Mouse (Mus musculus): Measurements from ENCODE around the gene Nfia. TPM values are rescaled to one million over a fixed set of nuclear protein-coding genes. Genes with fewer than 3 reads are reported as not detected.

The Nfia gene
- polyA plus RNA-seq, 1 experiment, result 41.2 TPM

DNA sequence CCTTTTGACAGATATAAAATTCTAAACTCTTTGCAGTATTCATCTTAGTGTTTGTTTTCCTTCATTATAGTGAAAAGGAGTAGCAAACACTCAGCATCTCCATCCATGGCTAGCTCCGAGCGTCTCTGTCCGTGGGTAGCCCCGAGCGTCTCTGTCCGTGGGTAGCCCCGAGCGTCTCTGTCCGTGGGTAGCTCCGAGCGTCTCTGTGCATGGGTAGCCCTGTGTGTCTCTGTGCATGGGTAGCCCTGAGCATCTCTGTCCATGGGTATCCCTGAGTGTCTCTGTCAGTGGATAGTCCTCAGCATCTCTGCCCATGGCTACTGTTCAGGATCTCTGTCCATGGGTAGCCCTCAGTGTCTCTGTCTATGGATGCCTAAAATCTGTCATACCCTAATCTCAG lies 140.0 kb downstream of the Nfia start:
- no peak for TF ChIP-seq POLR2A (IDR thresholded peaks at IDR 0.05; ENCODE audit: borderline replicate concordance, insufficient read depth, low read length)
- no peak for TF ChIP-seq CTCF (IDR thresholded peaks at IDR 0.05; ENCODE audit: borderline replicate concordance, insufficient read depth, low read depth, low read length)
- WGBS, result 86% methylated on average over 11 of the region's 11 CpGs
- Histone ChIP-seq H3K27ac (ENCODE audit: insufficient read depth, low read length) (peak overlapping the region; percentile 61; the same call in 1 of the 2 replicates), H3K4me1 (ENCODE audit: control insufficient read depth, insufficient read depth, low read length) (peaks cover 31% of the 10 kb centered on the region), H3K27me3 (ENCODE audit: control insufficient read depth, insufficient read depth, low read length) (no peaks in the 10 kb centered on the region), H3K4me3 (replicated peaks; ENCODE audit: insufficient read depth, low read depth, low read length) (no peak overlapping the region)
- DNase-seq, result peak in 1 of 2 experiments; percentile 37

DNA sequence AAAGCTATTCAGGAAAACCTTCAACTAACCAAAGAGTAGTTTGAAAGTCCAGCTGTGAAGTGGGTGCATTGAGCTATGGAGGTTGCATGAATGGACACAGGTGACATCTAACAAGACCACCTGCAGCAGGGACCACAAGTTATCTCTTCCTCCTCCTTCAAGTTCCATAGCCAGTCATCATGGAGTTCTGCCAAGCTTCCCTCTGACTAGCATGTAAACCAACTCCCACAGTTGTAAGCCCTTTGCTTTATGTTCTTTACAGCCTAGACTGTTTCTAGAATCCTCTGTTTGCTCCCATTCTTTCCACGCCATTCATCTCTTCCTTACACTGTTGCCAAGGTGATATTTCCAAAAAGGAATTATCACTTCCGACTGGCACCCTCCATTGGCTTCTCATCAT lies 141.8 kb downstream of the Nfia start:
- Histone ChIP-seq H3K27ac (ENCODE audit: insufficient read depth, low read length) (peak overlapping the region; percentile 11; the same call in 1 of the 2 replicates), H3K27me3 (ENCODE audit: control insufficient read depth, insufficient read depth, low read length) (no peaks in the 10 kb centered on the region), H3K4me3 (replicated peaks; ENCODE audit: insufficient read depth, low read depth, low read length) (no peak overlapping the region), H3K4me1 (ENCODE audit: control insufficient read depth, insufficient read depth, low read length) (peaks cover 29% of the 10 kb centered on the region)
- DNase-seq, result peak in 1 of 2 experiments; percentile 25
- WGBS, result 42% methylated on average over 2 of the region's 2 CpGs
- TF ChIP-seq CTCF (IDR thresholded peaks at IDR 0.05; ENCODE audit: borderline replicate concordance, insufficient read depth, low read depth, low read length), result no peak
- no peak for TF ChIP-seq POLR2A (IDR thresholded peaks at IDR 0.05; ENCODE audit: borderline replicate concordance, insufficient read depth, low read length)

DNA sequence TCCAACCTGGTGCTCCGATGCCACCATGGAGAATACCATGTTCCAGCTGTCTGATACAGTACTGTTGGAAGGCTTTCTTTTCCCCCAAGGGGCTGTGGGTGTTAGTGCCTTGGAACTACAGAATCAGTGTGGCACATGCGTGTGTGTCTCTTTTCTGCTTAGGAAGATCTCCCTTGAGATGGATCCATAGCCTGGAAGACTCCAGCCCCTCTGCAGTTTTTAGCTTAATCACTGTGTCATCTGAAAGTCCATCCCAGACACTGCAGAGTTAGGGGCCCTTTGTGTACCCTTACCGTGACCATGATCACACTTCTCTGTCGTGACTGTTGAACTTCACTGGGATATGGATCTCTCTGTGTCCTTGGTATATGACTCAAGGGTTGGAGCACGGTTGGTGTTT lies 142.2 kb downstream of the Nfia start:
- Histone ChIP-seq H3K4me1 (ENCODE audit: control insufficient read depth, insufficient read depth, low read length) (peaks cover 29% of the 10 kb centered on the region), H3K27me3 (ENCODE audit: control insufficient read depth, insufficient read depth, low read length) (no peaks in the 10 kb centered on the region), H3K4me3 (replicated peaks; ENCODE audit: insufficient read depth, low read depth, low read length) (no peak overlapping the region), H3K27ac (ENCODE audit: insufficient read depth, low read length) (peak overlapping the region; percentile 11; the same call in 1 of the 2 replicates)
- 74% methylated on average over 5 of the region's 5 CpGs for WGBS
- no peak for DNase-seq
- TF ChIP-seq POLR2A (IDR thresholded peaks at IDR 0.05; ENCODE audit: borderline replicate concordance, insufficient read depth, low read length), result no peak
- TF ChIP-seq CTCF (IDR thresholded peaks at IDR 0.05; ENCODE audit: borderline replicate concordance, insufficient read depth, low read depth, low read length), result no peak

DNA sequence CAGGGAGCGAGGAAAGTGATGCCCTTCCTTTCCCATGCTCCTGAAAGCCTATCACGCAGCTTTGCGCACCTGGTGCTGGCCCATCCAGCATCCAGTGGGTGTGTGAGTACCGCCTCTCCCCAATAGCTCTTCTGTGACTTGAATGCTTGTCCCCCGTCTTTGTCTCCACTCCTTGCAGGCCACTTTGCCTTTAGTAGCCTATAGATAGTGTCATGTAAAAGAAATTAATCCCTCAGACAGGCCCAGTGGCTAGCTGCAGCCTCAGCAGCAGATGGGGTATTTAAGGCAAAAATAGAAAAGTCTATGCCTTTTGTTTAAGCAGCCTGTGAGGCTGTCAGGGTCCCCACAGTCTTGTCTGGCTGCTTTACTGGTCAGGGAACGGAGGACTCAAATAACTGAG lies 145.0 kb downstream of the Nfia start:
- H3K27ac ChIP-seq (ENCODE audit: insufficient read depth, low read length), result no peak overlapping the region; the same call in 1 of the 2 replicates
- TF ChIP-seq CTCF (IDR thresholded peaks at IDR 0.05; ENCODE audit: borderline replicate concordance, insufficient read depth, low read depth, low read length), result no peak
- no peak for TF ChIP-seq POLR2A (IDR thresholded peaks at IDR 0.05; ENCODE audit: borderline replicate concordance, insufficient read depth, low read length)
- 77% methylated on average over 6 of the region's 6 CpGs for WGBS

DNA sequence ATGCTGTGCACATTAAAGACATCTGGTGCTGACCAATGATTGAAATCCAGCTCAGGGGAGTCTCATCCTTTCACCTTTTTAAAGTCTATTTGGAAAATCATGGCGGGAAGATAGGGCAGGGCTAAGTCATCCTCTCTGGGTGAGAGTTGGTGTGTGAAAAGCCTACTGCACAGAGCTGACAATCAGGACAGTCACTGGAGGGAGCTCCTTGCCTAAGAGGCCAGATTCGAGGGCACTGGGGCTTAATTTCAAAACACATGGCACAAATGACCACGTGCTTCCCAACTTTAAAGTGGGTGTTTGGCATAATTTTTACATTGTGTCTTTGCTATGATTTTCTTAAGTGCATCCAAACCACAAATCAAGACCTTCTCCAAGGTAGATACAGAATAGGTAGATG lies 146.1 kb downstream of the Nfia start:
- 56% methylated on average over 3 of the region's 3 CpGs for WGBS
- DNase-seq, result no peak
- Histone ChIP-seq H3K27me3 (ENCODE audit: control insufficient read depth, insufficient read depth, low read length) (no peaks in the 10 kb centered on the region), H3K27ac (ENCODE audit: insufficient read depth, low read length) (no peak overlapping the region), H3K4me3 (replicated peaks; ENCODE audit: insufficient read depth, low read depth, low read length) (no peak overlapping the region), H3K4me1 (ENCODE audit: control insufficient read depth, insufficient read depth, low read length) (peaks cover 23% of the 10 kb centered on the region)
- TF ChIP-seq CTCF (IDR thresholded peaks at IDR 0.05; ENCODE audit: borderline replicate concordance, insufficient read depth, low read depth, low read length) (peak; percentile 15; the same call in 1 of the 2 replicates), POLR2A (IDR thresholded peaks at IDR 0.05; ENCODE audit: borderline replicate concordance, insufficient read depth, low read length) (no peak)

More for the DNA sequence above, 145.0 kb downstream of the Nfia start:
- H3K27me3 ChIP-seq (ENCODE audit: control insufficient read depth, insufficient read depth, low read length), result no peaks in the 10 kb centered on the region
- no peak for DNase-seq
- no peak overlapping the region for H3K4me3 ChIP-seq (replicated peaks; ENCODE audit: insufficient read depth, low read depth, low read length)
- peaks cover 22% of the 10 kb centered on the region for H3K4me1 ChIP-seq (ENCODE audit: control insufficient read depth, insufficient read depth, low read length)

DNA sequence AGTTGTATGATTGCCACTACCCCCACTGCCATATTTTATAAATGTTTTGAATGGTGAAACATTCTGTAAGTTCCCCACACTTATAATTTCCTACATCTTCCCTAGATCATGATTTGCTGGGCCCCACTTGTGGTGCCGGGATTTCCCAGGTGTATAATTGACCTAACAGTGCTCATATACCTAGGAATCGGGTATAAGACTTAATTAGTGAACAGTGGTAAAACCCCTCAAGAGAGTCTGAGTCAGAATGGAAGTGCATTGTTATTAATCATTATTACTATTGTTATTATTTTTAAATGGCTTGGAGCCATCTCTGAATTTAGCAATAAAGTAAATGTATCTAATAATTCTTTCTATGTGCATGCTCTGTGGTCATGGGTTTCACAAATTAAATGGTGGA lies 147.2 kb downstream of the Nfia start:
- H3K27ac ChIP-seq (ENCODE audit: insufficient read depth, low read length), result no peak overlapping the region
- TF ChIP-seq POLR2A (IDR thresholded peaks at IDR 0.05; ENCODE audit: borderline replicate concordance, insufficient read depth, low read length), result no peak
- H3K27me3 ChIP-seq (ENCODE audit: control insufficient read depth, insufficient read depth, low read length), result no peaks in the 10 kb centered on the region
- no peak for DNase-seq
- WGBS, result 88% methylated on average over 2 of the region's 2 CpGs
- peaks cover 20% of the 10 kb centered on the region for H3K4me1 ChIP-seq (ENCODE audit: control insufficient read depth, insufficient read depth, low read length)
- no peak overlapping the region for H3K4me3 ChIP-seq (replicated peaks; ENCODE audit: insufficient read depth, low read depth, low read length)

DNA sequence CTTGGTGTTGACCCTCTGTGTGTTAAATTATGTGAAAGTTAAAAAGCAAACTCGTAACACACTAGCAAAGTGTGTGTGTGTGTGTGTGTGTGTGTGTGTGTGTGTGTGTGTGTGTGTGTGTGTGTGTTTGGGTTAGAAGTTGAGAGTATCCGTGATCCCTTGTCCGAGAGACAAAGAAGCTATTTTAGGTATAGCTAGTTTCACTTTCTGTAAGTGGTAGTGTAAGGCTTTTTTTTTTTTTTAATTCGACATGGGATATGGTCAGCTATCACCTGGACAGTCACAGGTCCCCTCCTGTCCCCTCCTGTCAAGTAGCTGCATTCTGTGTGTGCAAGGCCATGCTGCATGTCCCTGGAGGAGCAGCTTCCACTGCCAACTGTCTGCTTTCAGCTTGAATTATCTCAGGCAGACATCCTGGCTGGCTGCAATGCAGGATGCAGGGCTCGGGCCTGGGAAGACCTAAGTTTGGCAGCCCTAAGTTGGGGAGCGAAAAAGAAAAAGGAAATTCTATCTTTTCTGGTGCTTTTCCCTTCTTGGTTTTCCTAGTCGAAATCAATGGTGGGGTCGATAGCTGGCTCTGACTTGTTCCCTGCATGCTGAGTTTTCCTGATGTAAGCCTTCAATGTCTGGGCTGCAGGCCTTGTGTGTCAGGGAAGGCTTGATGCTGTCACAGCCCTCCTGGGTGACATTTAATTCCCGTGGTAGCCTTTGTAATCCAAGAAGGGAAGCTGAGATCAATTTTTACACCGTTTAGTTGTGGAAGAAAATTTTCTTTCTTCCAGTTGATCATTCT lies 147.9 kb downstream of the Nfia start:
- no peaks in the 10 kb centered on the region for H3K27me3 ChIP-seq (ENCODE audit: control insufficient read depth, insufficient read depth, low read length)
- 12% methylated on average over 10 of the region's 10 CpGs for WGBS

DNA sequence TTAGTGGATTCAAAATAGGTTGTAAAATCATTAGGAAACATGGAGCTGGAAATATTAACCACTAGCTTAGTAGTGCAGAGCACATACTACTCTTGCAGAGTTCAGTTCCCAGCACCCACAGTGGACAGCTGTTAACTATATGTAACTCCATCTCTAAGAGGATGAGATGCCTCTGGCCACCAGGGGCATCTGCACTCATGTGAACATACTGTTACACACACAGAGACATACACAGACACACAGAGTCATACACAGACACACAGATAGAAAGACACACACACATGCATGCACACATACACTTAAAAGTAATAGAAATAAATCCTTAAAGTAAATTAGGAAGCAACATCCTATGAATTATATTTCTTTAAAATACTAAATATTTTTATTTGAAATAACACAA lies 149.1 kb downstream of the Nfia start:
- no peak overlapping the region for H3K27ac ChIP-seq (ENCODE audit: insufficient read depth, low read length)
- no peak for DNase-seq
- no peaks in the 10 kb centered on the region for H3K27me3 ChIP-seq (ENCODE audit: control insufficient read depth, insufficient read depth, low read length)
- TF ChIP-seq CTCF (IDR thresholded peaks at IDR 0.05; ENCODE audit: borderline replicate concordance, insufficient read depth, low read depth, low read length), result no peak
- no peak for TF ChIP-seq POLR2A (IDR thresholded peaks at IDR 0.05; ENCODE audit: borderline replicate concordance, insufficient read depth, low read length)
- peaks cover 25% of the 10 kb centered on the region for H3K4me1 ChIP-seq (ENCODE audit: control insufficient read depth, insufficient read depth, low read length)
- no peak overlapping the region for H3K4me3 ChIP-seq (replicated peaks; ENCODE audit: insufficient read depth, low read depth, low read length)

More for the DNA sequence above, 147.9 kb downstream of the Nfia start:
- Histone ChIP-seq H3K4me1 (ENCODE audit: control insufficient read depth, insufficient read depth, low read length) (peaks cover 23% of the 10 kb centered on the region), H3K27ac (ENCODE audit: insufficient read depth, low read length) (peak overlapping the region; percentile 21), H3K4me3 (replicated peaks; ENCODE audit: insufficient read depth, low read depth, low read length) (peak overlapping the region; percentile 4)
- peak; percentile 73 to 84 for DNase-seq
- TF ChIP-seq CTCF (IDR thresholded peaks at IDR 0.05; ENCODE audit: borderline replicate concordance, insufficient read depth, low read depth, low read length) (no peak), POLR2A (IDR thresholded peaks at IDR 0.05; ENCODE audit: borderline replicate concordance, insufficient read depth, low read length) (no peak)
